Mouse (Mus musculus) thymus, adult 2 months (tissue): Measurements from ENCODE around the gene Tead3. TPM values are rescaled to one million over a fixed set of nuclear protein-coding genes. Genes with fewer than 3 reads are reported as not detected.

ENCODE experiments used
- DNase-seq: peaks from one replicate; pipeline ENCODE4 v3.0.0; 2021
- H3K27ac ChIP-seq: fragments of 200-500 bp; 2 replicates; pipeline ENCODE4 v1.5.1; 2012; ENCODE audit warnings: low read length, control low read depth; ENCODE audit not compliant: control insufficient read depth, insufficient read depth
- H3K27me3 ChIP-seq: fragments of 200-500 bp; 2 replicates; pipeline ENCODE4 v1.6.1; 2012; ENCODE audit warnings: mild to moderate bottlenecking, low read length, moderate library complexity, mixed read lengths; ENCODE audit not compliant: control insufficient read depth, insufficient read depth
- H3K36me3 ChIP-seq: fragments of 200-500 bp; 2 replicates; pipeline ENCODE4 v1.6.1; 2012; ENCODE audit warnings: mild to moderate bottlenecking, low read length, moderate library complexity; ENCODE audit not compliant: control insufficient read depth, insufficient read depth
- H3K4me1 ChIP-seq: fragments of 200-500 bp; replicated peaks from 2 replicates; pipeline ENCODE4 v1.6.1; 2012; ENCODE audit warnings: low read length; ENCODE audit not compliant: control insufficient read depth, insufficient read depth
- H3K4me3 ChIP-seq: fragments of 200-500 bp; 2 replicates; pipeline ENCODE4 v1.5.1; 2012; ENCODE audit warnings: mild to moderate bottlenecking, low read length, control low read depth, moderate library complexity; ENCODE audit not compliant: control insufficient read depth, insufficient read depth
- CTCF ChIP-seq: fragments of 200-500 bp; IDR thresholded peaks from 2 replicates; pipeline ENCODE4 v1.5.1; 2012; ENCODE audit warnings: mild to moderate bottlenecking, control low read depth, low read length, moderate library complexity, borderline replicate concordance; ENCODE audit not compliant: control insufficient read depth, poor library complexity, insufficient read depth; ENCODE audit errors: extremely low read depth
- POLR2A ChIP-seq: fragments of 200-500 bp; IDR thresholded peaks from 2 replicates; pipeline ENCODE4 v1.6.1; 2012; ENCODE audit warnings: mild to moderate bottlenecking, low read length, control low read depth, moderate library complexity; ENCODE audit not compliant: control insufficient read depth, poor library complexity, insufficient read depth; ENCODE audit errors: extremely low read depth
- WGBS: fragments of 180-500 bp; shearing (Covaris S2); methylation state at CpG from one replicate; pipeline ENCODE4 v1.1.7; 2018; 5-methylcytosine and 5-hydroxymethylcytosine counted together
- polyA plus RNA-seq: library from polyadenylated mRNA; depleted of rRNA; stranded (reverse); fragments of >200 nt; gene quantifications from 2 replicates; pipeline ENCODE4 v1.2.3, GENCODE M21; 2012

Gene Tead3
- polyA plus RNA-seq, 1 experiment, result 11.6 TPM

DNA sequence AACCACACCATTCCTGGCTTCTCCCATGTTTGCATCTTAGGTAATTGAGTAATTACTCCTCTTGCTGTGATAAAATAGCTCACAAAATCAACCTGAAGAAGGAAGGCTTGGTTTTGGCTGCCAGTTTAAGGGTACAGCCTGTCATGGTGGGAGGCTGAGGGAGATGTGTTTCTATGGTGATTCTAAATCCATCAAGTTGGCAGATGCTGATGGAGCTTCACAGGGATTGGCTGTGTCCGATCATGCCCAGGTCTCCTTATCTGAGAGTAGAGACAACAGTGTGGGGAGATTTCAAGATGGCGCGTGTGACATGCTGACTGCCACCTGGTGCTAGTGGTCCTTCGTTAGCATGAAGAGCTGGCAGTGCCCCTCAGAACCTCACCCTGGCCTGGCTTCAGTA, 28.9 kb downstream of the Tead3 start:
- no peak for DNase-seq
- Histone ChIP-seq H3K4me1 (no peaks in the 10 kb centered on the region), H3K36me3 (peaks cover 9% of the 10 kb centered on the region; the same call in 1 of the 2 replicates), H3K27ac (no peak overlapping the region), H3K4me3 (no peak overlapping the region), H3K27me3 (no peaks in the 10 kb centered on the region)
- WGBS, result 94% methylated on average over 4 of the region's 4 CpGs
- TF ChIP-seq POLR2A (no peak), CTCF (no peak)

DNA sequence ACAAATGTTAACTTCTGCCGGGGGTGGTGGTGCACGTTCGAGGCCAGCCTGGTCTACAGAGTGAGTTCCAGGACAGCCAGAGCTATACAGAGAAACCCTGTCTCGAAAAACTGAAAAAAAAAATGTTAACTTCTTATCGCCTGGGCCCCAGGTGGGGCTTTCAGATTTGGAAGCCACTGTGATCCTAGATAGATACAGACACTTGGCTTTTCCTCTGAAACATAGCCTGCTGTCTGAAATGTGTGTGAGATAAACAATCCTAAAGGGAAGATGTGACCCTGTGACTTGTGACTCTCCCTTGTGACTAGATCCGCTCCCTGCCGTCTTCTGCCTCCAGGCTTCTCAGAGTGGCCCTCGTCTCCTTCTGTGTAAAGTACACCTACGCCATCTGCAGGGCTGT, 32.9 kb downstream of the Tead3 start:
- no peak for DNase-seq
- peaks cover 9% of the 10 kb centered on the region for H3K4me1 ChIP-seq
- H3K27ac ChIP-seq, result no peak overlapping the region
- peaks cover 9% of the 10 kb centered on the region; the same call in 1 of the 2 replicates for H3K36me3 ChIP-seq
- H3K4me3 ChIP-seq, result no peak overlapping the region
- no peak for TF ChIP-seq CTCF
- no peak for TF ChIP-seq POLR2A
- WGBS, result 95% methylated on average over 9 of the region's 9 CpGs
- H3K27me3 ChIP-seq, result no peaks in the 10 kb centered on the region

DNA sequence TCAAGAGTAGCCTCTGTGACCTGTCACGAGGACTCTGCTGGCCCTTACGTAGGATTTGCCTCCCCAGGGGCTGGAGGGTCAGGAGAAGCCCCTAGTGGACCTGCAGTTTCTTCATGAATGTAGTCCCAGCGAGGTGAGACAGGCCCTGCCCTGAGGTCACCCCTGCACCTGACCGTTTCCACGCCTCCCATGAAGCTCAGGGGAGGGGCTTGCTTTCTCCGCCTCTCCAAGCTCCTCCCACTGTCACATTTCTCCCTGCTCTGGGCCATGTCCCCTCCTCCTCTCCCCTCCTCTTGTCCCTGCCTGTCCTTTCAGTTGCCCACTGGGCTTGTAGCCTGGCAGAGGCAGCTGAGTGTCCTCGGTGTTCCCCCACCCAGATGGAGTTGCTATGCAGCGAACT, 33.5 kb downstream of the Tead3 start:
- no peaks in the 10 kb centered on the region for H3K27me3 ChIP-seq
- no peak for TF ChIP-seq CTCF
- TF ChIP-seq POLR2A, result no peak
- peaks cover 9% of the 10 kb centered on the region; the same call in 1 of the 2 replicates for H3K36me3 ChIP-seq
- no peak overlapping the region for H3K4me3 ChIP-seq
- no peak for DNase-seq
- WGBS, result 93% methylated on average over 8 of the region's 8 CpGs
- no peak overlapping the region for H3K27ac ChIP-seq
- H3K4me1 ChIP-seq, result peaks cover 12% of the 10 kb centered on the region

DNA sequence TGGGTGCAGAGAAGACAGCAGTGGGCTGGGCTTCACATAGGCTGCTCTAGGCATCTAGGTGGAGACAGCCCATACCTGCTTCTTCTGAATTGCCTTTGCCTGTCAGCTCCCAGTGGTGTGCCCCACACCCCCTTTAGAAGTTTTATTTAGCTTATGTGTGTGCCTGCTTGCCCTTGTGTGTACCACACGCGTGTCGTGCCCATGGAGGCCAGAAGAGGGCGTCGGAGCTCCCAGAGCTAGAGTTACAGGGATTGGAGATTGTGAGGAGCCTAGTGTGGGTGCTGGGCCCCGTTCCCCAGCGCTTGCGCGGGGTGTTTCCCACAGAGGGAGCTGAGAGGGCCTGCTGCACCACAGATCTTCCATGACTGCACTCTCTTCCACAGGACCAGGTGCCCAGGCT, 34.1 kb downstream of the Tead3 start:
- peaks cover 9% of the 10 kb centered on the region; the same call in 1 of the 2 replicates for H3K36me3 ChIP-seq

DNA sequence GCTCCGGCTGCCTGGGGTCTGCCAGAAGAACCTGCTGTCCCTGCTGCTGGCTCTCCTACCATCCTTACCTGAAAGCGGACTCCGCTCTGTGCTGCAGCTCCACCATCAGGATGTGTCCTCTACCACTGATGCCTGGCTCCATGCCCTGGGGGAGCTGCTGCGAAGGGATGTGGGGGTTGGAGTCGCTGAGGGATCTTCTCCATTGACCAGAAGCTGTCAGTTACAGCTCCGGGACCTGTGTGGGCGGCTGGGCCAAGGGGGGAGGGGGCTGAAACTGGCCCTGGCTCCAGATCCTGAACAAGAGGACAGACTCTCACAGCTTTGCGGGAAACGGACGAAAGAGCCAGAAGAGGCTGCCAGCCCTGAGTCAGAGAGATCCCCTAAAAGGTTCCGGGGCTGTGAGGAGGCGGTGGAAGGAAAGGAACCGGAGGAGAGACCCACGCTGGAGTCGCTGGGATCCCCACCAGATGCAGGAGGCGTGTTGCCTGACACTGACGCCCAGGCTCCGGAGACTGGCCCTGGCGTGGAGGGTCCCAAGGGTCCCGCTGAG, 34.9 kb downstream of the Tead3 start:
- no peak overlapping the region for H3K27ac ChIP-seq
- H3K4me3 ChIP-seq, result no peak overlapping the region
- TF ChIP-seq CTCF (no peak), POLR2A (no peak)
- H3K4me1 ChIP-seq, result peaks cover 18% of the 10 kb centered on the region
- DNase-seq, result no peak
- H3K27me3 ChIP-seq, result no peaks in the 10 kb centered on the region
- peaks cover 9% of the 10 kb centered on the region; the same call in 1 of the 2 replicates for H3K36me3 ChIP-seq
- 95% methylated on average over 20 of the region's 20 CpGs for WGBS

More for the DNA sequence above, 34.1 kb downstream of the Tead3 start:
- TF ChIP-seq POLR2A (no peak), CTCF (no peak)
- Histone ChIP-seq H3K27me3 (no peaks in the 10 kb centered on the region), H3K4me3 (no peak overlapping the region), H3K27ac (no peak overlapping the region), H3K4me1 (peaks cover 16% of the 10 kb centered on the region)
- no peak for DNase-seq
- WGBS, result 95% methylated on average over 9 of the region's 9 CpGs

DNA sequence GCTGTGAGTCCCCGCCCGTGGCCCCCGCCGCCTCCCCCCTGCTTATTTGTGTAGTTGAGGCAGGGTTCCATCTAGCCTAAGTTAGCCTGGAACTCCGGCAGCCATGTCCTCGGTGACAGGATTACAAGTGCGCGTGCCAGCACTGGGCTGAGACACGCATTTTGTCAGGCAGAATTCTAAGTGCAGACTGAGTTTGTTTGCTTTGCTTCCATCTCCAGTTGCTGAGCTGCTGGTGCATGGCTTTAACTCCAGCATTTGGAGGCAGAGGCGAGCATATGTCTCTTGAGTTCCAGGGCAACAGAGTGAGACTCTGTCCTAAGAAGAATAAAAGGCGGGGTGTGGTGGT, 36.8 kb downstream of the Tead3 start:
- TF ChIP-seq POLR2A (no peak), CTCF (no peak)
- Histone ChIP-seq H3K4me3 (peak overlapping the region; percentile 91), H3K4me1 (peaks cover 18% of the 10 kb centered on the region), H3K36me3 (0 out of 2 replicates have a peak, but pooled peaks cover 5% of the 10 kb centered on the region), H3K27ac (no peak overlapping the region), H3K27me3 (no peaks in the 10 kb centered on the region)
- DNase-seq, result no peak
- 4% methylated on average over 11 of the region's 11 CpGs for WGBS
